Mouse (Mus musculus) liver, embryonic 15.5 days (tissue): ENCODE measurements at regions not wholly inside any gene's neighbourhood (a gene's known extent, or its start where the extent isn't known, plus 50 kb on each side); places are given as distances from the start of the nearest gene placed in this dataset.
"Not testable (repeated sequence)": the region's sequence is repeated elsewhere in the genome, so short reads cannot be mapped to it uniquely, and the experiment has no call there.

Experiments
- ATAC-seq: fragments of 200-750 bp; cut with Nextera tagmentation; 2 replicates; pipeline ENCODE4 v1.8.0; 2017; ENCODE audit warnings: moderate number of reproducible peaks, mild to moderate bottlenecking, moderate library complexity; ENCODE audit not compliant: insufficient read depth
- H3K27ac ChIP-seq: fragments of 300-500 bp; sonication (generic); replicated peaks from 2 replicates; pipeline ENCODE4 v1.5.1; 2015; ENCODE audit warnings: mild to moderate bottlenecking, inconsistent platforms
- H3K27me3 ChIP-seq: fragments of 300-500 bp; sonication (generic); 2 replicates; pipeline ENCODE4 v1.6.1; 2015; ENCODE audit warnings: mild to moderate bottlenecking, inconsistent platforms
- H3K36me3 ChIP-seq: fragments of 300-500 bp; sonication (generic); replicated peaks from 2 replicates; pipeline ENCODE4 v1.6.1; 2015; ENCODE audit warnings: moderate library complexity, mild to moderate bottlenecking, inconsistent platforms
- H3K4me1 ChIP-seq: fragments of 300-500 bp; sonication (generic); replicated peaks from 2 replicates; pipeline ENCODE4 v1.6.1; 2015; ENCODE audit warnings: inconsistent platforms
- H3K4me2 ChIP-seq: fragments of 300-500 bp; sonication (generic); 2 replicates; pipeline ENCODE4 v1.6.1; 2015; ENCODE audit warnings: moderate library complexity, mild to moderate bottlenecking, inconsistent platforms
- H3K4me3 ChIP-seq: fragments of 300-500 bp; sonication (generic); replicated peaks from 2 replicates; pipeline ENCODE4 v1.5.1; 2015; ENCODE audit warnings: mild to moderate bottlenecking, inconsistent platforms
- H3K9ac ChIP-seq: fragments of 300-500 bp; sonication (generic); 2 replicates; pipeline ENCODE4 v1.6.1; 2015; ENCODE audit warnings: moderate library complexity, mild to moderate bottlenecking, inconsistent platforms
- H3K9me3 ChIP-seq: fragments of 300-500 bp; sonication (generic); replicated peaks from 2 replicates; pipeline ENCODE4 v1.6.1; 2016; ENCODE audit warnings: inconsistent platforms
- WGBS: fragments of 180-500 bp; shearing (Covaris S2); methylation state at CpG from one replicate; pipeline ENCODE4 v1.1.7; 2015; ENCODE audit warnings: mixed read lengths; ENCODE audit not compliant: insufficient replicate concordance; 5-methylcytosine and 5-hydroxymethylcytosine counted together

DNA sequence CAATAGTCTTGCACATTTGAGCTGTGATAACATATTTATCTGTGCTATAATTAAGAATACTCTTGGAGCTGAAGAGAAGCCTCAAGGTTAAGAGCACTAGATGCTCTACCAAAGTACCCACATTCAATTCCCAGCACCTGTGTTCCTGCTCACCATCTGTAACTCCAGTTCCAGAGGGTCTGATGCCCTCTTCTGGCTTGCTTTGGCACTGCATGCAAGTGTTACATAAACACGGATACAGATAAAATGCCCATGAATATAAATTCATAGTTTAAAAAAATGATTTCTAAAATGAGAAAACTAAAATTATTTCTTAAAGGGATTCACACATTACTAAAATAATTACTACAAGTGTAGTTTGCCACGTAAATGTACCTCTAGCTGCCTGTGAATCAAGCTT lies 364.3 kb downstream of the Tox3 start:
- no peak for ATAC-seq
- no peaks in the 10 kb centered on the region for H3K9me3 ChIP-seq
- H3K4me1 ChIP-seq = no peaks in the 10 kb centered on the region
- no peak overlapping the region for H3K4me2 ChIP-seq
- H3K4me3 ChIP-seq = no peak overlapping the region
- WGBS = 50% methylated on average over 2 of the region's 2 CpGs
- no peaks in the 10 kb centered on the region for H3K27me3 ChIP-seq
- no peaks in the 10 kb centered on the region for H3K36me3 ChIP-seq
- no peak overlapping the region for H3K27ac ChIP-seq
- no peak overlapping the region for H3K9ac ChIP-seq

DNA sequence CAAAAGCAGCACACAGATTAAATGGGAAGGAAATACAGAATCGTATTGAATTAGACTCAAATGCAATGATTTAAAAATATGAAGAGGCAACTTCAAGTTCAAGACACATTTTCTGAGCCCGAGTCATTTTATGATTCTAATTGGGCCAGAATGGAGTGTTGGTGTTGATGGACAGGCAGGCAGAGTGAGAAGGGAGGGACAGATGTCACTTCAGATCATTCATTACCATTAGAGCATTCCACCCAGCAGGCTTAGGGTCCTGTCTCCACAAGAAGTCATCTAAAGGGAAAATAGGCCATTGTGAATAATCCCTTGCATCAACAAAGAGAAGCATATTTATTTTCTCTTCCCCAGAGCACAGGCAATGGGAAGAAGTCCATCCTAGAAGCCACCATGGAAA lies 365.6 kb downstream of the Tox3 start:
- Histone ChIP-seq H3K27ac (no peak overlapping the region), H3K27me3 (no peaks in the 10 kb centered on the region), H3K36me3 (no peaks in the 10 kb centered on the region), H3K4me1 (no peaks in the 10 kb centered on the region), H3K4me3 (no peak overlapping the region), H3K4me2 (no peak overlapping the region), H3K9ac (no peak overlapping the region), H3K9me3 (no peaks in the 10 kb centered on the region)
- 42% methylated on average over 2 of the region's 2 CpGs for whole genome bisulfite sequencing
- no peak for ATAC-seq

DNA sequence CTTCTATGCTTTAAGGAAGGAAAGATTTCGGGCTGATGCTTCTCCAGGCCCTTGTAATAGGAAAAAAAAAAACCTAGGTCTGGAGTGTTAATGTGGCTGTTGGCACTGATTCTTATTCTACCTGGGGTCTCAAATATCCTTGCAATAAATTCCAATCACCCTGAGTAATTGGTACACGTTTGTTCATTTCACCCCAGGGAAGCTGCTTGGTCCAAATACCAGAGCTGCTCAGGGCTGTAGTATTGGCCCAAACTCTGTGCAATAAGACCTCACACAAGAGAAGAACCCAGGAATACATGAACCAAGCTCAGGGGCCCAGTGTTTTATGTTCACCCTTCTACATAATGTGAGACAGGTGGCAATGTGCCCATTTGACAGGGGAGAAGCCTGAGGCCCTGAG lies 366.8 kb downstream of the Tox3 start:
- WGBS = 46% methylated on average over 2 of the region's 2 CpGs
- Histone ChIP-seq H3K36me3 (no peaks in the 10 kb centered on the region), H3K9me3 (no peaks in the 10 kb centered on the region), H3K27ac (no peak overlapping the region), H3K4me2 (no peak overlapping the region), H3K4me3 (no peak overlapping the region), H3K27me3 (no peaks in the 10 kb centered on the region), H3K4me1 (no peaks in the 10 kb centered on the region), H3K9ac (no peak overlapping the region)
- ATAC-seq = no peak

DNA sequence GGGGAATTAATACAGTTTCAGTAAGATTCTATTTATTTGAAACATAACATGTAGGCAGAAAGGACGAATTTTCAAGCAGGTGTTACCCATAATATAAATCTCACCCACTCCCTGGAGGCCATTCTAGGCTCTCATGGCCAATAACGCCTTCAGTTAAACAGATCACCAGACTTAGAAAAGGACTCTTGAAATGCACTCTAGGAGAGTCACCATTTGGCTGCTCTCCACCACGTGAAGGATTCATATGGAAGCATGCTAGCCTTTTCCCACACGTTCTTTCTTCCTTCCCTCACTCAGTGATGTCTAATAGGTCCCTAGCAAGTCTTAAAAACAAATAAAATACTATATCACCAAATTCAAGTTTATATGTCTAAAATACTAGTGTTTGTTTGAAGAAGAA lies 367.7 kb downstream of the Tox3 start:
- H3K9me3 ChIP-seq = no peaks in the 10 kb centered on the region
- no peak overlapping the region for H3K9ac ChIP-seq
- H3K27me3 ChIP-seq = no peaks in the 10 kb centered on the region
- H3K4me2 ChIP-seq = no peak overlapping the region
- H3K27ac ChIP-seq = no peak overlapping the region
- no peaks in the 10 kb centered on the region for H3K36me3 ChIP-seq
- 49% methylated on average over 4 of the region's 4 CpGs for WGBS
- ATAC-seq = no peak
- no peak overlapping the region for H3K4me3 ChIP-seq
- no peaks in the 10 kb centered on the region for H3K4me1 ChIP-seq

DNA sequence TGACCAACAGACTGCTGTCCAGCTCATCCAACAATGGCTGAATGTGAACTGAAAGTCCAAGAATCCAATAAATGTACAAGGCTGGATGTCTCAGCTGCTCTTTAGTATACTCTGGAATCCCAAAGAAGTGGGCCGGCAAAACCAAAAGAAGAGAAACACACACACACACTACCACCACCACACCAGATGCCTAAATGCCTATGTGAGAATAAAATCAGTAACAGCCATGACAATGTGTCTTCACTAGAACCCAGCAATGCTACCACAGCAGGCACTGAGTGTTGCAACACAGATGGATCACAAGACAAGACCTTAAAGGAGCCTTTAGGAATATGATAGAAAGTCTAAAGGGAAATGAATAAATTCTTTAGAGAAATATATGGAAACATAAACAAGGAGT lies 385.3 kb downstream of the Tox3 start:
- Histone ChIP-seq H3K4me2 (no peak overlapping the region), H3K9me3 (no peaks in the 10 kb centered on the region), H3K36me3 (no peaks in the 10 kb centered on the region), H3K9ac (no peak overlapping the region), H3K27ac (no peak overlapping the region), H3K4me3 (no peak overlapping the region), H3K27me3 (no peaks in the 10 kb centered on the region), H3K4me1 (no peaks in the 10 kb centered on the region)
- ATAC-seq = no peak
- WGBS = 73% methylated on average over 1 of the region's 1 CpGs

DNA sequence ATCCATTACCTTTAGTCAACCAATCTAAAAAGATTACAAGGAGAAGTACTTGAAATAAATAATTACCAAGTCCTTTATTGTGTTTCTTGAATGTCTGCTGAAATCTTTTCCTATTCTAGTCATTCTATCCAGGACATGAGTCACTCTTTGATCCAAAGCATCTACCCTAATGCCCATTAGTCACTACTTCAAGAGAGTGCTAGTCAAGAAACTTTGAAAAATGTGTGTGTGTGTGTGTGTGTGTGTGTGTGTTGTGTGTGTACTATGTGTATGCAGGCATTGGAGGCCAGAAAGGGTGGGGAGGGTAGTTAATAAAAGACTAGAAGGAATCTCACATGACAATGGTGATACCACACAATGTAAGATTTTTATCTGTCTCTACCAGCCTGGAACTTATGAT lies 390.7 kb downstream of the Tox3 start:
- H3K4me1 ChIP-seq = no peaks in the 10 kb centered on the region
- no peak overlapping the region for H3K4me2 ChIP-seq
- H3K9me3 ChIP-seq = no peaks in the 10 kb centered on the region
- H3K27me3 ChIP-seq = no peaks in the 10 kb centered on the region
- H3K36me3 ChIP-seq = no peaks in the 10 kb centered on the region
- no peak overlapping the region for H3K9ac ChIP-seq
- no peak for ATAC-seq
- no peak overlapping the region for H3K4me3 ChIP-seq
- H3K27ac ChIP-seq = no peak overlapping the region

DNA sequence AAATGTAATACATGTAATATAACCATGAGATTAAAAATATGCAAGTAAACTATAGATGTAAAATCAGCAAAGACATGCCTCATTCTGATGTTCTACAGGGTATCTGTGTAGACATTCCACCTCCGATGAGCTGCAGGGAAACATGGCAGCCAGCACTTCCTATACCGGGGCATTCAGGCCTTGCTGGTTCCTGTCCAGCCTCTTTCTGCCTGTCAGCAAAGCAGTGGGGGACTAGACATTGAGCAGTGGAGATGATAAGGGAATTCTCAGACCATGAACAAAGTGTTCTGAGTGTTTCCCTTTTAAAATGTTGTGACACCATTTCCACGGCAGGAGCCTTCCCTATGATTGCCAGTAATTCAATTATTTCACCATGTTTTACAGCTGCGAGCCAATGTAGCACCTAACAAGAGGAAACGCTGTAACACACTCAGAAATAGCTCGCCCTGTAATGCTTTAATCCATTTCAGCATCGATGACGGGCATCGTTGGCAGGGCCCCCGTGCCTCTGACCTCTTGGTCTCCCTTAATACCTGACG lies 391.6 kb downstream of the Tox3 start:
- H3K27me3 ChIP-seq = no peaks in the 10 kb centered on the region
- H3K4me3 ChIP-seq = no peak overlapping the region
- H3K27ac ChIP-seq = no peak overlapping the region
- H3K4me1 ChIP-seq = no peaks in the 10 kb centered on the region
- H3K9ac ChIP-seq = no peak overlapping the region
- 69% methylated on average over 11 of the region's 11 CpGs for WGBS
- no peak overlapping the region for H3K4me2 ChIP-seq
- no peak for ATAC-seq
- no peaks in the 10 kb centered on the region for H3K36me3 ChIP-seq
- H3K9me3 ChIP-seq = no peaks in the 10 kb centered on the region

DNA sequence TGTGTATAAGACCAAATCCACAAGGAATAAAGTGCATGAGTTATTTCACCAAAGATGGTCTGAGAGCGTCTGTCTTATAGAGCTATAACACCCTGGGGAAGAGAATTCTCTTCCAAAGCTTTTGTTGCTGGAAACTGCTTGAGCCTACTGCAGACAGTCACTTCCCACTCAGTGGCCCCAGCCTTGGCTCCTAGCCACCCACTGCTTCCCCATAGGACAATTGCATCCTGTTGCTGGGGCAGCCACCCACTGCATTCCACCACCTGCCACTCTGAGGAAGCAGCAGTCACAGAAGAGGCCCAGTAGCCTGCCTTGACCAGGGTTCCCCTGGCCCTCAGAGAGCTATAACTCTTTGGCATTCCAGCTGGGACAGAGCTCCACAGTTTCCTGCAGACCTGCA lies 409.3 kb downstream of the Tox3 start:
- no peaks in the 10 kb centered on the region for H3K27me3 ChIP-seq
- no peaks in the 10 kb centered on the region for H3K9me3 ChIP-seq
- H3K36me3 ChIP-seq = no peaks in the 10 kb centered on the region
- no peak overlapping the region for H3K27ac ChIP-seq
- WGBS = 68% methylated on average over 1 of the region's 1 CpGs
- no peak for ATAC-seq
- no peak overlapping the region for H3K4me2 ChIP-seq
- H3K4me1 ChIP-seq = no peaks in the 10 kb centered on the region
- H3K9ac ChIP-seq = no peak overlapping the region
- H3K4me3 ChIP-seq = no peak overlapping the region

DNA sequence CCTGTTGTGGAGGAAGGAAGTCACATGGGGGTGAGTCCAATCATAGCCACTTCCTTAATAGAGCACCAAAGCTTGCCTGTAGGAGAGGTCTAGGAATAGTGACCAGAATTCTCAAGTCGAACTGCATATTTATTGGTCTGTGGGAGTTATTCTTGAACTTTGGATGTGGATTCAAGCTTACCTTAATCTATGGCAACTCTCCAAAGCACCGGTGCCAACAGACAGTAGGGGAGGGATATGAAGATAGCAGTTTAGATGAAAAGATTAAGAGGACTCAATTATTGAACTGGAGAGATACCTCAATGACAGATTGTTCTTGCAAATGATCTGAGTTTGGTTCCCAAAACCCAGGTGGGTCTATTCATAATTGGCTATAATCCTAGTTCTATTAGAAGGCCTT lies 413.6 kb downstream of the Tox3 start:
- H3K9ac ChIP-seq = no peak overlapping the region
- no peaks in the 10 kb centered on the region for H3K27me3 ChIP-seq
- WGBS = 57% methylated on average over 2 of the region's 2 CpGs
- no peaks in the 10 kb centered on the region for H3K9me3 ChIP-seq
- no peak overlapping the region for H3K4me3 ChIP-seq
- no peak for ATAC-seq
- no peaks in the 10 kb centered on the region for H3K36me3 ChIP-seq
- no peak overlapping the region for H3K4me2 ChIP-seq
- no peaks in the 10 kb centered on the region for H3K4me1 ChIP-seq
- no peak overlapping the region for H3K27ac ChIP-seq

DNA sequence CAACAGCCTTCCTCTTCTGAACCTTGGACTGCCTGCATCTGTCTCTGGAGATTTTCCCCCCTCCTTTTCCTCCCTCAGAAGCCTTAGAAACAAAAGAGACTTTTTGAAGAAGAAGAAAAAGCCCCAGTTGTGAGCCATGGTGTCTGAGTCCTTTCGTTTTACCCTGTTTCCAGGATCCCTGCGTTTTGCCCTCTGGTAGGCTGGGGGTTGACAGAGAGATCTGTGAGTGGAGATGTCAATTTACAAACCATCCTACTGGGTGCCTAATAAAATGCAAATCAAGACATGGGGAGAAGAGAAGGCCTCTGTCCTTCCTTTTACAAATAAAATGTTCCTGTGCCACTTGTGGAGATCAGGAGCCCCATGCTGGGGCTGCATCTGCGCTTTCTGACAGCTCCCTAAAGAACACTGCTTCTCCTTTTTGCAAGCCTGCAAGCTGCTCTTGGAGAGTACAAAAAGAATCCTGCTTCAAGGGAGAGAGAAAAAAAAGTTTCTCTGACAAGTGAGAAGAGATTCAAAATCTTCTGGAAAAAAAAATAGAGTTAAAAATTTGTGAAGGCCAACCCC lies 421.4 kb downstream of the Tox3 start:
- no peak overlapping the region for H3K27ac ChIP-seq
- no peaks in the 10 kb centered on the region for H3K27me3 ChIP-seq
- no peak overlapping the region for H3K4me2 ChIP-seq
- no peaks in the 10 kb centered on the region for H3K36me3 ChIP-seq
- WGBS = 21% methylated on average over 3 of the region's 3 CpGs
- H3K9ac ChIP-seq = no peak overlapping the region
- no peaks in the 10 kb centered on the region for H3K4me1 ChIP-seq
- H3K9me3 ChIP-seq = no peaks in the 10 kb centered on the region
- no peak overlapping the region for H3K4me3 ChIP-seq
- no peak for ATAC-seq

DNA sequence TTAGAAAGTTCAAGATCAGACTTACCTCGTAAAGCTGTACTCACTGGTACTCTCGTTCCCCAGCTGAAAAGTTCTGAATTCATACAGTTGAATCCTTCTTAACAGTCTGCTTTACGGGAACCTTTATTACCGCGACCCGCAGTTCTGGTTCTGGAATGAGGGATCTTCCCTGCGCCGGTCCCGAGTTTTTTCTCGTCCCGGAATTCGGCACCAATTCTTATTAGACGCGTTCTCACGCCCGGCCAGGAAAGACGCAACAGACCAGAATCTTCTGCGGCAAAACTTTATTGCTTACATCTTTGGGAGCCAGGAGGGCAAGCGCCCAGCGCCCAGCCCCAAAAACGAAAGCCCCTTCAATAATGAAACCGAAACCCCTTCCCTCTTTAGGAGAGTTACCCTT lies 423.4 kb downstream of the Tox3 start:
- ATAC-seq, H3K27ac ChIP-seq: not testable (repeated sequence)
- WGBS = 78% methylated on average over 11 of the region's 22 CpGs

DNA sequence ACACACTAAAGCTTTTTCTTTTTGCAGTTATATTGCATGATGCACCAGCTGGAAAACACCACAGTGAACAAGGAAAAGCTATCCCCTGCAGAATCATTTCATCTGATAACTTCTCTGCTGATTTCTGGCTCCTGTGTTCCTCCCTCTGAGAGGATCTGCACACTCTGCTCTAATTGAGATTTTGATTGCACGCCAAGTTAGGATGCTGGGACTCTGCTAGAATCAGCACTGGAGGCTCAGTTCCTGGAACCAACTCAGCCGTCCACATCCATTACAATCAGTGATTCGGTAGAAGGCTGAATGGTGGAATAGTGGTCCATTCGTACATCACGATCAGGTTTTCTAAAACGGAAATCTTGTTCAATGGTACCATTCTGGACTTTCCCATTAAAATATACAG lies 434.1 kb downstream of the Tox3 start:
- no peaks in the 10 kb centered on the region for H3K27me3 ChIP-seq
- no peak overlapping the region for H3K27ac ChIP-seq
- no peak overlapping the region for H3K9ac ChIP-seq
- no peak for ATAC-seq
- no peaks in the 10 kb centered on the region for H3K9me3 ChIP-seq
- 70% methylated on average over 6 of the region's 6 CpGs for WGBS
- no peak overlapping the region for H3K4me3 ChIP-seq
- H3K36me3 ChIP-seq = no peaks in the 10 kb centered on the region
- no peaks in the 10 kb centered on the region for H3K4me1 ChIP-seq
- no peak overlapping the region for H3K4me2 ChIP-seq

More for the DNA sequence above, 423.4 kb downstream of the Tox3 start:
- not testable (repeated sequence) for H3K4me2 ChIP-seq, H3K4me1 ChIP-seq, H3K27me3 ChIP-seq, H3K9me3 ChIP-seq, H3K9ac ChIP-seq, H3K36me3 ChIP-seq, H3K4me3 ChIP-seq
